8 mouse cellular contexts compared by ENCODE assay signal in genomic region chr12:14150936-14151631, GRCm38 (mm10). TPM values are rescaled to one million over a fixed set of nuclear protein-coding genes. Genes with fewer than 3 reads are reported as not detected.
DNase-seq lines count a peak whose midpoint lies in the region; ATAC-seq lines count a peak whose summit lies in the region.

No protein-coding gene starts in this region.

- peak; percentile 37 for DNase-seq in urinary bladder, adult 2 months (ENCODE audit: low spot score)
- no peak for DNase-seq in urinary bladder, postnatal 4 days (ENCODE audit: low spot score in 2 of 2)
- DNase-seq in left cerebral cortex, postnatal 10 days (ENCODE audit: extremely low spot score in 1 of 2, low spot score in 2 of 2): peak; percentile 28 to 32
- DNase-seq in testis, postnatal 14 days (ENCODE audit: low spot score): peak; percentile 7

- H3K9me3 ChIP-seq in forebrain, embryonic 13.5 days (replicated peaks): no peaks in the 10 kb centered on the region
- H3K9me3 ChIP-seq in intestine, embryonic 15.5 days: no peaks in the 10 kb centered on the region
- H3K9me3 ChIP-seq in midbrain, embryonic 13.5 days: no peaks in the 10 kb centered on the region

- peak overlapping the region; percentile 95 for H3K4me2 ChIP-seq in forebrain, embryonic 13.5 days
- peak overlapping the region; percentile 94 for H3K4me2 ChIP-seq in intestine, embryonic 15.5 days (replicated peaks)
- peak overlapping the region; percentile 95 for H3K4me2 ChIP-seq in midbrain, embryonic 13.5 days (replicated peaks)

- no peaks in the 10 kb centered on the region for H3K36me3 ChIP-seq in forebrain, embryonic 13.5 days (ENCODE audit: poor library complexity, severe bottlenecking)
- H3K36me3 ChIP-seq in intestine, embryonic 15.5 days: no peaks in the 10 kb centered on the region
- no peaks in the 10 kb centered on the region for H3K36me3 ChIP-seq in midbrain, embryonic 13.5 days

- peaks cover 9% of the 10 kb centered on the region; the same call in 1 of the 2 replicates for H3K27me3 ChIP-seq in forebrain, embryonic 13.5 days
- peaks cover 23% of the 10 kb centered on the region for H3K27me3 ChIP-seq in intestine, embryonic 15.5 days (replicated peaks)
- peaks cover 7% of the 10 kb centered on the region; the same call in 1 of the 2 replicates for H3K27me3 ChIP-seq in midbrain, embryonic 13.5 days

- H3K27ac ChIP-seq in forebrain, embryonic 13.5 days: peak overlapping the region; percentile 44; the same call in 1 of the 2 replicates
- H3K27ac ChIP-seq in intestine, embryonic 15.5 days: no peak overlapping the region
- H3K27ac ChIP-seq in midbrain, embryonic 13.5 days: peak overlapping the region; percentile 71; the same call in 1 of the 2 replicates

- H3K4me3 ChIP-seq in forebrain, embryonic 13.5 days: peak overlapping the region; percentile 61
- peak overlapping the region; percentile 51 for H3K4me3 ChIP-seq in intestine, embryonic 15.5 days (replicated peaks)
- peak overlapping the region; percentile 69 for H3K4me3 ChIP-seq in midbrain, embryonic 13.5 days (replicated peaks)

- H3K9ac ChIP-seq in forebrain, embryonic 13.5 days: peak overlapping the region; percentile 75
- H3K9ac ChIP-seq in intestine, embryonic 15.5 days: peak overlapping the region; percentile 42; the same call in 1 of the 2 replicates
- peak overlapping the region; percentile 71 for H3K9ac ChIP-seq in midbrain, embryonic 13.5 days (replicated peaks)

- peaks cover 29% of the 10 kb centered on the region for H3K4me1 ChIP-seq in forebrain, embryonic 13.5 days
- H3K4me1 ChIP-seq in intestine, embryonic 15.5 days (replicated peaks): peaks cover 18% of the 10 kb centered on the region
- H3K4me1 ChIP-seq in midbrain, embryonic 13.5 days (replicated peaks): peaks cover 32% of the 10 kb centered on the region

- intact Hi-C loops in left cerebral cortex, postnatal 10 days (cut with DNase I): no loop called here

- WGBS in forebrain, embryonic 13.5 days: 2% methylated on average over 19 of the region's 19 CpGs
- WGBS in intestine, embryonic 15.5 days: 5% methylated on average over 19 of the region's 19 CpGs
- 3% methylated on average over 19 of the region's 19 CpGs for WGBS in midbrain, embryonic 13.5 days

- peak; percentile 39 for ATAC-seq in forebrain, embryonic 13.5 days
- ATAC-seq in intestine, embryonic 15.5 days: peak; percentile 69
- peak; percentile 37 for ATAC-seq in midbrain, embryonic 13.5 days
- no peak for ATAC-seq in megakaryocyte progenitor cell, adult 5-6 weeks (replicated peaks; ENCODE audit: poor library complexity)

RNA-seq across cellular contexts. Expression of gene Fam84a, which starts 0.8 kb away (rescaled TPM):
- polyA plus RNA-seq in urinary bladder, adult 2 months (2012; rRNA removed): 23.6 and 29.2 TPM in 2 replicates
- polyA plus RNA-seq in forebrain, embryonic 13.5 days (2015; fragmentation: Nextera tagmentation; extraction: Ambion mirVana): 44.7 and 45.0 TPM in 2 replicates
- polyA plus RNA-seq in intestine, embryonic 15.5 days (2015; fragmentation: Nextera tagmentation; extraction: Ambion mirVana): 6.5 and 7.4 TPM in 2 replicates
- total RNA-seq in left cerebral cortex, postnatal 10 days (2021): 10 to 100 TPM; 41.8 to 50.6 TPM
- polyA plus RNA-seq in midbrain, embryonic 13.5 days (2015; fragmentation: Nextera tagmentation; extraction: Ambion mirVana): 41.8 and 48.4 TPM in 2 replicates
- total RNA-seq in megakaryocyte progenitor cell, adult 5-6 weeks (2015): not detected in 2 replicates
- total RNA-seq in megakaryocyte progenitor cell, adult 5-6 weeks (2017): not detected in 2 replicates

Comparison
In these comparisons a context has a peak if more than half of its experiments do, and no peak if none do; other contexts are left out.
1. DNase-seq: peak in urinary bladder, adult 2 months (single experiment), left cerebral cortex, postnatal 10 days (2 of 2) and testis, postnatal 14 days (single experiment); none in urinary bladder, postnatal 4 days (0 of 2).
2. Peak in every context shown above with its lines, with median percentiles within 50 percentile points of each other: H3K4me2 ChIP-seq, H3K4me3 ChIP-seq and H3K9ac ChIP-seq.